Mouse (Mus musculus): ENCODE results near the gene Dohh.

Dohh gene

DNA sequence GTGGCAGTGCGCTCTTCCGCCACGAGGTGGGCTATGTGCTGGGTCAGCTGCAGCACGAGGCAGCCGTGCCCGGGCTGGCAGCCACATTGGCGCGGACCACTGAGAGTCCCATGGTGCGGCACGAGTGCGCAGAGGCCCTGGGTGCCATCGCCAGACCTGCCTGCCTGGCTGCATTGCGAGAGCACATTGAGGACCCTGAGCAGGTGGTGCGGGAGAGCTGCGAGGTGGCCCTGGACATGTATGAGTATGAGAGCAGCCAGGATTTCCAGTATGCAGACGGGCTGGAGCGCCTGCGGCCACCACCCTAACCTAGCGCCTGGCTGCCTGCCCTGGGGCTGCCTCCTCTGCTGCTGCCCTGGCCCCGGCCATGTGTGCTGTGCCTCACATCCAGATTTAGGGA lies 3.5 kb downstream of the Dohh start:
- no peak for DNase-seq

DNA sequence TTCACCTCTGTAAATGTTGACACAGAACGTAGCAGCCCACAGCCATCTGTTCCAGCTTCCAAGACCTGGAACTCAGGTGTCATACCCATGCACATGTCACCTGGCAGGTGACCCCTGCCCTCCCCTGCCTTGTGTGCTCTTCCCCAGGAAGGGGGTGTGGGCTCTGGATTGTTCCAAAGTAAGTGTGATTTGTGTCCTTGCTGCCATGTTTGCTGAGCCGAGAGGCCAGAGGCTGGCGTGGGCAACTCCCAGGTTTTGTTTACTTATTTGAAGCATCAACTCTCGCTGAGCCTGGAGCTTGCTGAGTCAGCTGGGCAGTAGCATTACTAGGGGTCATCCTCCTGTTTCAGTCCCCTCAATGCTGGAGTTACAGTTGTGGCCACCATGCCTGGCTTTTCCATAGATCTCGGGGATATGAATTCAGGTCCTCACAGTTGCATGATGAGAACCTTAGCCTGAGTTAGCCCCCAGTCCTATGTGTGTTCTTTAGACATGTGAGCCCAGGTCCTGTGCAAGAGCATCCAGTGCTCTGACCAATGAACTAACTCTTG lies 4.4 kb downstream of the Dohh start, which contains the start of gene Gm48552:
Gm48552 (plus strand) TSS at position 501 of the 551 bp plus-strand sequence.
- DNase-seq, result no peak

DNA sequence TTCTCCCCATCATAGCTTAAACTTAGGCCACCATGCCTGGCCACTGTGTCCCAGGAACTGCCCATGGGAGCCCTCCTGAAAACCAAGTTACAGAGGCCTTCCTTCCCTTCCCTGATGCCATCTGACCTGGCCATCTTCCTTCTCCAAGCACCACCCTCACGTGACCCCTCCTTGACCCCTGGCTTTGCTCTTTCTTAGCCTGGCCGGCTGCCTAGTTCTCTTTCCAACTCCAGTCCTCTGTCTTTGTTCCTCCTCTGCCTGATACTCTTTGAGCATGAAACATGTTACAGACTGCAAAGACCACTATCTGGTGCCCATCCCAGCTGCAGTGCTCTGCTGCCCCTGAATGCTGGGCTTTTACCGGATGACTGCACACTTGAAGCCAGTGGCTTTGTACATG lies 5.1 kb downstream of the Dohh start:
- no peak for DNase-seq

DNA sequence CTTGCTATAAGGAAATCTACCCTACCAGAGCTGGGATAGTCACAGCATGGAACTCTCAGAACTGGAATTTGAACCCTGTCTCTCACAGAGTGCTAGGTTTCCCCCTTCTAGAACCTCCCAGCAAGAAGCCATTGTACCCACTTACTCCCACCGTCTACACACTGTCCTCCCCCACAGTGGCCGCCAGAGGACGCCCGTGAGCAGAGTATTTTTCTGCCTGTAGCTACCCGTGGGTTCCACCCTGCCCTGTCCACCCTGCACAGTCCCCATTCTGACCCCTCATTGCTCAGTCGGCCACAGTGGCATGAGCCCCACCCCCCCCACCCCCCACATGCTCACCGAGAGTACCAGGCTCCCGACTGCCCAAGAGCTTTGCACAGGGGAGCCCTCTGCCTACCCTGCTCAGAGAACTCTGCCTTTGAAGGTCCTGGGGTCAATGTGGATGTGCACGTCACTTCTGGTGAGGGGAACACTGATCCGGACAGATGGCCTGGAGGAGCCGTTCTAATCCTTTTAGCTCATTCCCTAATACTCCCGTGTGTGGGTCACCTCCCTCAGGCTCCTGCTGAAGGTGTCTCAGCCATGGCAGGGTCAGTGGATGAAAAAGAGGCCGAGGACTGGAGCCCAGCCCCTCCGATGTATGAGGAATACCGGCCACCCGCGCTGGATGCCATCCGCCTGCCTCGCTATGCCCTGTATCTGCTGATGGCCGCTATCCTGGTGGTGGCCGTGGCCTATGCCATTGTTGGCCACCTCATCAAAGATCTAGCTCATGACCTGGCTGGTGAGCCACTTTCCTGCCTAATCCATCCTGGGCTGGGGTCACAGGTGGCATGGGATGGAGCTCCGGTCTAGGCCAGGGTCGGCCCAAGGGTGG lies 5.8 kb downstream of the Dohh start:
- DNase-seq, result peak; percentile 71 to 86

DNA sequence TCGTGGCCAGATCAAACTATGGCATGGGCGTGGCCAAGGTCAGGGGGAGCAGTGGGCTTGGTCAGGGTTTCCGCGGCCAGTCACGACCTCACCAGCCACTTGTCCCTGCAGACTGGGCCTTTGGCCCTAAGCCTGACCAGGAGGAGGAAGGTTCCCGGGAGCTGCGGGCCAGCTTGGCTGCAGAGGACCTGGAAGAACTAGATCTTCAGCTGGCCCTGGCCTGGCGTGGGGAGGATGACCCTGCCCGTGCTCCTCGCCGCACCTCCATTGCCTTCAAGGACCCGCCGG lies 6.4 kb downstream of the Dohh start:
- DNase-seq, result no peak

DNA sequence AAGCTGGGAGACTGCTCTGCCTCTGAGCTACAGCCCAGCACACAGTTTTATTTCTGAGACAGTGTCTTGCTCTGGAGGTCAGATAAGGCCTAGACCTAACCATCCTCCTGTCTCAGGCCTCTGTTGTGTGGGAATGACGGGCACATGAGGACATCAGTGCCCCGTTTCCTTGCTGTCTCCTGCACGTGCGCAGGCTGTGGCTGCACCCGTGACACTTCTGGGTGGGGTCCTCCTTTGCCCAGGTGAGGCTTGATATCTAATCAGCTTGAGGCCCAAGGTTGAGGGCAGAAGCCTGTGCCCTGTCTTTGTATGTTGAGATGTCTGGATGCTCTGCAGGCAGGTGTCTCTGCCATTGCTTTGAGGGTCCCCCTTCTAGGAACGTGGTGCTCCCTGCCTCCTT lies 8.0 kb downstream of the Dohh start:
- DNase-seq, result no peak

DNA sequence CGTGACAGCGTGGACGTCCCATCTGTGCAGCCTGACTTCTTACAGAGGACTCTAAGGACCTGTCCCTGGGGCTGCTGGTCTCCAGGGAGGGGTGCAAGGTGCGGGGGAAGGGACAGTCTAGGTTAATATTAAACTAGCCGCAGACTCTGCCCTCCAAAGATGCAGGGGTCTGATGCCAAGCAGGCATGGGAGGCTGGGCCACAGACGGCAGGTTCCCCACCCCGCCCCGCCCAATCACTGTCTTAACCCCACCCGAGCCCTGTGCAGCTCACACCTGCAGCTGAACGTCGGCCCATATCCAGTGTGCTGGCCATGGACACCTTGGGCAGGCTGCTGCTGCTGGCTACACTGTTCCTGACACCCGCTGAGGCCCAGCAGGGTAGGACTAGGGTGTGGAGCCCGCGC lies 8.6 kb downstream of the Dohh start, which contains the start of gene Smim24:
Smim24 (plus strand) TSS at position 271 of the 405 bp plus-strand sequence.
- DNase-seq, result no peak

DNA sequence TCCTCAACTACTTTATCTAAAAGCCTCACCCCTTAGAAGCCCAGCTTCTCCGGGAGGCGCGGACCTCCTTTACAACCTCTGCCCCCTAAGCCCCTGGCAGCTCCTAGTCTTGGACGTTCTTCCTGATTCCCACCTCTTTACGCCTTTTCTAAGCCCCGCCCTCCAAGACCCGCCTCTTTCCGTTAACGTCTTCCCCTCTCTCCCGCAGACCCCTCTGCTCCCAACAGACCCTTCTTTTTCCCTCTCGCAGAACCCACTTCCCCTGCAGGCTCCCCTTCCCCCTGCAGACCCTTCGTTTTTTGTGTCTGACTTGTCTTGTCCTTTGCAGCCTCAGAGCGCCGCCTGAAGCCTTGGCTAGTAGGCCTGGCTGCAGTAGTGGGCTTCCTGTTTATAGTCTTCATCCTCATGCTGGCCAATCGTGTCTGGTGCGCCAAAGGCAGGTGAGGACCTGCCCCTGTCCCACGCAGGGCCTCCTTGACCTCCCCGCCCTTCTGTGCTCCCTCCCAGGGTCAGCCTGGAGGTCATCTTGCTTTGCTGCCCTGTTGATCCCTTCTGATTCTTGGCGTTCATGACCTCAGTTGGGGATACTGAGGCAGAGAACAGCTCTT lies 9.3 kb downstream of the Dohh start:
- no peak for DNase-seq

DNA sequence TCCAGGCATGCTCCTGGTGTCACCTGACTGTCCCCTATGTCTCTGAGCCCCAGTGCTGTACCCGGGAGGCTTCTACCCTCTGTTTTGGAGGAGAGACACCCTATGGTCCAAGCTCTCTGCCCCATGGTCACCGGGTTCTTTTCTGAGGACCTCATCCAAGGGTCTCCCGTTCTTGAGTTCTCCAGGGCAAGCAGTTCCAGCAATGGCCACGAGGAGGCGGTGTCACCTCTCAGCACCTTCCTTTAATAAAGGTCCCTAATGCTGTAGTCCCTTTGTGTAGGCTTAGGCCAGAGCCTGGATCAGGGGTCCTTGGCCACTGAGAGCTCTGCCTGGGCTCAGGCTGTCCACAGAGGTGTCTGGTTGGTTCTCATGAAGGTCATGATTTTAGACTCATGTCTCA lies 10.9 kb downstream of the Dohh start:
- DNase-seq, result peak; percentile 67 to 80

DNA sequence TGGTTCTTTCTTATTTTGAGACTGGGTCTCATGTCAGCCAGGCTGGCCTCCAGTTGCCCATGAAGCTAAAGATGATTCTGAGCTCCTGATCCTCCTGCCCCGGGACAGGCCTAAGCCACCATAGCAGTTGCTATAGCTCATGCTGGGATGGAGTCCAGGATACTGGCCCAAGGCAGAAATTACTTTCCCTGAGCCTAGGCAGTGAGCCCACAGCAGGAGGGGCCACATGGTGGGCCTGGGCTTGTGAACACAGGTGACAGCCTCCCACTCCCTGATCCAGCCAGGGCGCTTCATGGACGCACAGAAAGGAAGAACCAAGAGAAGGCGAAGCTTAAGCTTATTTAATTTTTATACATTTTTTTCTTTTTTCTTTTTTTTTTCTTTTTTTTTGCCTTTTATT lies 11.6 kb downstream of the Dohh start:
- no peak for DNase-seq

DNA sequence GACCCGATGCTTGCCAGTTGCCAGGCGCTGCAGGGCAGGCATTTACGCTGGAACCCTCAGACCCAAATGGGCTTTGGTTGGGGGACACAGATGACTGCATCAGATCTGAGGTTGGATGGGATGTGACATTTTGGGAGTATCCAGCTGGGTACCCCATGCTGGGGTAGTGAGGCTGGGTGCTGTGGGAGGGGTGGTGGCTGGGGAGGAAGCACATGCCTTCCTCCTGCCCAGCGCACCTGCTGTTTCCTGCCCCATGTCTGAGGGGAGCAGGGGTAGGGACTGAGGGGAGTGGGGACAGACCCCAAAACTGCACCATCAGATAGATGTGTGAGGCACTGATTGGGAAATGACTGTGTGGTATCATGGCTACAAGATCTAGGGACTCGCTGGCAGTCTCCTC lies 12.5 kb downstream of the Dohh start:
- no peak for DNase-seq

DNA sequence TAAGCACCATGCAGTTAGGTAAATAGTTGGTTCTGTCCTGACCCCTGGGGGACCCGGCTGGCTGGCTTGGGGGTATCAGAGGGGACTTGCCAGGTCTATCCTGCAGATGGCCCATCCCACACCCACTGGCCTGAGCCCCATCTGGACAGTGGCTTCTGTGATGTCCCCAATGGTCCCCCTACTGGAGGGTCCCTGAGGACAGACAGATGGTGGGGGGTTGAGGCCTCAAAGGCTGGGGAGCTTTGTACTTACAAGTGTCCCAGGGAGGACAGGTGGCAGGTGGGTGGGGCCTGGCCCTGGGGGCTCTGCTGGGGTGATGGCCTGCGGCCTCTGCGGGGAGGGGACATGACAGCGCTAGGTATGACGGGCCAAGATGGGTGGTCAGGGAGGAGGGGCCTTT lies 15.1 kb downstream of the Dohh start:
- DNase-seq, result no peak

DNA sequence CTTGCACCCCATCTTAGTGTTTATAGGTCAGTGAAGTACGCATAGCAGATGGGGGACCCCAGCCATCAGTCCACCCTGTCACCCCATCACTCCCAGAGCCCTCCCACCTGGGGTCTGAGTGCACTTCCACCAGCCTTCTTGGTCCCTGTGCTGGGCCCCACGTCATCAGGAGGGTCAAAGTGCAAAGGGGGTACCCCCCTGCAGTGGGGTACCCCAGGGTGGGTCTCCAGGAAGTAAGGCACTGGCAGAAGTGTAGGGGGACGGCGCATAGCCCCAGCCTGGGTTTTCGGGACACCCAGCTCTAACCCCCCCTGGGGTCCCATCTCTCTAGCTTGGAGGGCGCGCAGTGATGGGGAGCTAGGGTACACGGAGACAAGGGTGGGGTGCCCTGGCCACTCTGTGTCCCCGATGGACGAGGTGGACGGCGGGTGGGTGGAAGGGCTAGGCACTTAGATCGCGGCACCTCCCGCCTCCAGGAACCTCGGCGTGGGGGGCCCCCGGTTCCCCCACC lies 15.6 kb downstream of the Dohh start:
- no peak for DNase-seq

DNA sequence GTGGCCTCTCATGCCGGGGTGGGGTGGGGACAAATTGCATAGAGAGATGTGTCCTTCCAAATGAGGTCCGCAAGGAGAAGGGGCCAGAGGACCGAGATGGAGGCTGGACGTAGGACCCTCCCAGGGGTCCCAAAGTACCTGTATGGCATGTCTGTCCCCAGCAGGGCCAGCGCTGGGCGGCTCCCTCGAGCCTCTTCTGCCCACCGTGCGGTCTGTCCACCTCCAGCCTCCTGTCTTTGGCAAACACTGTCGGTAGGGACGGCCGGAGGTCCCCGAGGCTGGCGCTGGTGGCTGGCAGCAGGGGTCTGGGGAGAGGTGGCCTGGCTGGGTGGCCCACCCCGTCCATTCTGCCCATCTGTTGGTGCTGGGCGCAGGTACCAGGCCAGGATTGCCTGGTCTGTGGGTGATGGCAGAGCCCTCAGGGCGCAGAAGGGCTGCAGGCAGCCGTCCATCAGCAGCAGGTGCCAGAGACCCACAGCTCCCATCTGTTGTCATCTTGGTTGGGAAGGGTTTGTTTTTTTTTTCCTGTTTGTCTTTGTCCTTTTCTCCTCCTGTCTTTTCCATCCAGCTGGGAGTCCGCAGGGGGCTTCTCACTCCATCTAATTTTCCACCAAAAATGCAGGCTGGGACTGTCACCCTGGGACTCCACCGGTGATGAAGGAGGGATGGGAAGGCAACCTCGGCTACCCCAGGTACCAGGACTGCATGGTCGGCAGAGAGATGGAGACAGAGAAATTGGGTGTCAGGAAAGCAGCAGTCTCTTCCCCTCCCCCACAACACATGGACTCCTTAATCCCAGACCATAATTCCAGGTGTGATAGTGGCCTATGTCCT lies 16.4 kb downstream of the Dohh start:
- peak; percentile 89 to 90 for DNase-seq

DNA sequence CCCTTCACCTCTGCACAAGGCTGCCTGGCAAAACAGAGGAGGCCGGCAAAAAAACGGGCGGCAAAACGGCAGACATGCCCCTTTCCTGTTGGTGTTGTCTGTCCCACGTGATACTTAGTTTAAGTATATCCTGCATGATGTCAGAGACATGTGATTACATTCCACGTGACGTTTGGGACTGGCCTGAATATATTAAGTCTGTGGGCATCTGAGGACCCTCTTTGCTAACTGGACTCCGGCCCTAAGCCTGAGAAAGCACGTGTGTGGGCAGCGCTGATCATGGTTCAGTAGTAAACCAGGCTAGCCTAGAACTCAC lies 16.9 kb downstream of the Dohh start:
- DNase-seq, result no peak

DNA sequence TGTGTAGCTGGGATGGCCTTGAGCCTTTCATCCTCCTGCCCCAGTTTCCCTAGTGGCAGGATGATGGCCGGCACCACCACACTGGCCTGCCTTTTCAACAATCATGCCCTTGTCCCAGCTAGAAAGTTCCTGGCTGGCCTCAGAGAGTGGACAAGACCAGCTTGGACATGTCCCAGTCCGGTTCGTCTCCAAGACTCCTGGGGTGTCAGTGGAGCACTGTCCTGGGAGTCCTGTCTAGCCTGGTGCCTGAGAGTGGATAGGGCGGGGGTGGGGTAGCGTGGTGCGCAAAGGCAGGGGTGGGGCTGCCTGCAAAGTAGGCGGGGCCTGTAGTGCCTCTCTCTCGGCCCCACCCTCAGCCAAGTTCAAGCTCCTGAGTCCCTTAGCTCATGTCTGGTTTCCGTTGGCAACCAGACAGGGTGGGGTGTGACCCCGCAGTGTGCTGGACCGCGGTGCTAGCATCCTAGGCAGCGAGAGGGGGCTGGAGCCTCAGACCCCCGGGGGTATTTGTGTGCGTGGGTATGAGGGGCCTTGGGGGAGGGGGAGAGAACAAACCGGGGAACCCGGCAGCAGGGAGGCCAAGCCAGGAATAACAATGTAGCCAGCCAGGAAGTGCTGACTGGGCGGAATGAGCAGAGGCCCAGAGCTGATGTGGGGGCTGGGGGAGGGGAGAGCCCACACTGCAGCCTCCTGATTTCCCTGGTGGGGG lies 17.4 kb downstream of the Dohh start:
- DNase-seq, result peak; percentile 68 to 69

DNA sequence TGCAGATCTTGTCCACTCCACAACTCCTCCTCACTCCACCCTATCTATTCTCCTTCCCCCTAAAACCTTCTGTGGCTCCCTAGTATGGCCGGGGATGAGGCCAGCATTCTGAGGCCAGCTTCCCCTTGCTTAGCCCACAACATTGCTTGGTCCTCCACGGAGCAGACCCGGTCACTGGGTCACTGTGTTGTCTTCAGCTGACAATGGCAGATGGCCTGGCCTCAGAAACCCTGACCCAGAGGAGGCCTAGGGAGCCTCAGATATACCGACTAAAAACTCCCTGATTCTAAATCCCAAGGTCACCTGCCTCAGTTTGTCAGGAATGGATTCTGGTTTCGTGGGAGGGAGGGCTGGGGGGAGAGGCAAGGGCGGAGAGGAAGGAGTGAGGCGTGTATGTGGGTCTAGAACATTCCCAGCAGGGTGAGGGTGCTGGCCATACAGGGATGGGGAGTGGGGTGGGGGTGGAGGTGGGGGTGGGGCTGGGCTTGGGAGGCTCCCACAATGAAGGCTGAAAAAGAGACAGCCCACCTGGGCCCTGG lies 18.1 kb downstream of the Dohh start:
- peak in 1 of 2 experiments; percentile 62 for DNase-seq

DNA sequence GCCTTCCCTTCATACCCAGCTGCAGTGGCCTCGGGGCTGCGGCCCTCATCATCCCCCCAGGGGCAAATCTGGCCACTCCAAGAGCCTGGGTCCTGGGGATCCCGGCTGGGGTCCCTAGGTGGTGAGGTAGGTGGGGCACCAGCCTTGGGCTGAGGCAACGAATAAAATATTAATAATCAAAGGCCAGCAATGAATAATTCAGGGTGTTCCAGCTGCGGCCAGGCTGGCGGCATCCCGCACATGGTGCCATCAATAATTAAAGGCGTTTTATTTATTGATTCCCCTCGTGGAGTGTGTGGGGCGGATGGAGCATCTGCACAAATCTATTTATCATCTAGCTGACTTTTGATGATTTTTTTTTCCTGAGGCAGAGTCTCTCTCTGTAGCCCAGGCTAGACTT lies 19.3 kb downstream of the Dohh start:
- DNase-seq, result no peak

DNA sequence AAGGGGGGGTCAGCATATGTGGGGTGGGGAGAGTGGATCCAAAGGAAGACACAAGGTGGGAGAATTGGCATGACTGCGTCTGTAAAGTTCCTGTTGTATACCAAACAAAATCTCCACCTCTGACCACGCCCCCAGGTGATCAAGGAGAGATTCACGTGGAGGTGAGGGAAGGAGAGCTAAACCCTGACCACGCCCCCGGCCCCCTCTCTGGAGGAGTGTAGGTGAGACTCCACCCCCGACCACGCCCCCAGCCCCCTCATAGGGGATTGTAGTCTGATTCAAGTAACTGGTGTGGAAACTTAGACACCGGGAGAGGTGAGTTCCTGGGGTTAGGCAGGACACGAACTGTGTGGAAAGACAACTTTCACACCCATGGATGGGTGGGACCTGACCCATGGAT lies 19.9 kb downstream of the Dohh start:
- no peak for DNase-seq

DNA sequence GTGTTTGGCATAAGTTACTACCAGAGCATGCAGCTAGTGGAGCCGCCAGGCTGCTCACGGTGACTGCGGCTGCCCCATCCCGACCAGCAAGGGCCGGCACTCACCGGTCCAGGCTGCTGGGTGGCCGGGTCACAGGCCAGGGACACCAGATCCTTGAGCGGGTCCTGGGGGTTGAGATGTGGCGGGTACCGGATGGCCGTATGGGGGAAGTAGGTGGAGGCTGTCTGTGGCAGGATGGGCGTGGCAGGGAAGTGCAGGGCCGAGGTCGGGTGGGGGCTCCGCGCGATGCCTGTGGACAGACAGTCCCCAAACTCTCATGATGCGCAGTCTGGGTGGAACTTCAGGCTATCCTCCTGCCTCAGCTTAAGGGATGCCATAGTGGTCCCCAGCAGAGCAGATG lies 20.5 kb downstream of the Dohh start:
- no peak for DNase-seq

DNA sequence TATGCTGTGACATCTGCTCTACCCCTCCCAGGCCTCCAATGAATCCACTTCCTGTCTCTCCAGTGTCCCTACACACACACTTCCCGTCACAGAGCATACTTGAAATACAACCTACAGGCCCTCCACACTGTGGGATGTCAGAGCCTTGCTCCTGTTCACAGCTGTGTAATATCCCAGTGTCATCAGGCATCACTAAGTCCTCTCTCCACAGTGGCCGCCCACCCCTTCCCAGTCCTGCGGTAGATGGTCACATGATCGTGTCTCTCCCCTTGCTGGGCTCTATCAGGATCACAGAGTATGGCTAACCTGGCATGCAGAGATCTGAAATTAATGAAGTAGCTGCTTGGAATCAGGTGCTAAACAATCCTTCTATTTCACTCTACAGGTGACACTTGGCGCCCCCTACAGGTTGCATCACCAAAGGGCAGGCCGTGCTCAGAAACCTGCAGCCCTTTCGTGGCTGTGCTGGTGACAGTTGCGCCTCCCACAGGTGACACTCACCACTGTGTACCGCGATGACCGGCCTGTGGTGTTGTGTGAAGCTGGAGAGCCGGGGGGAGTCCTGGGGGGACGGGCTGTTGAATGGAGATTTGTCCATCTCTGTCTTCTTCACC lies 21.5 kb downstream of the Dohh start:
- peak; percentile 86 to 87 for DNase-seq

Measured in cerebellum, adult 18-20 months (tissue).